Mouse (Mus musculus) gastrocnemius, postnatal 14 days (tissue): Measurements from ENCODE around the gene Sirt6. TPM values are rescaled to one million over a fixed set of nuclear protein-coding genes. Genes with fewer than 3 reads are reported as not detected.

ENCODE experiments used
- total RNA-seq, 2 experiments: library from RNA; stranded (reverse); gene quantifications; 2 replicates each; pipeline ENCODE4 v1.2.3; 2021

Sirt6 gene
- total RNA-seq, 2 experiments from 2014 or later, result 5.4 to 5.6 TPM

Other genes starting within 250 kb of the Sirt6 start
- 10 to 100 TPM; 11.9 to 15.4 TPM for gene Fzr1, start 249.3 kb downstream of the Sirt6 start, total RNA-seq
- gene Dohh, start 243.4 kb downstream of the Sirt6 start, total RNA-seq, result 10 to 100 TPM; 38.6 to 39.8 TPM
- gene Gm48551, start 243.3 kb downstream of the Sirt6 start, total RNA-seq, result under 1 TPM; 0.41 to 0.47 TPM
- under 1 TPM in 1 of 2 experiments, not detected in 1; 0.80 TPM for gene Gm48552, start 238.8 kb downstream of the Sirt6 start, total RNA-seq
- gene Smim24, start 234.7 kb downstream of the Sirt6 start, total RNA-seq, result under 1 TPM; 0.45 to 0.91 TPM
- 100 to 1,000 TPM; 262 to 320 TPM for gene Nfic, start 172.2 kb downstream of the Sirt6 start, total RNA-seq
- gene Celf5, start 145.1 kb downstream of the Sirt6 start, total RNA-seq, result under 1 TPM; 0.09 to 0.23 TPM
- 10 to 100 TPM; 39.1 to 47.3 TPM for gene Ncln, start 131.4 kb downstream of the Sirt6 start, total RNA-seq
- under 1 TPM; 0.64 to 0.86 TPM for gene S1pr4, start 127.7 kb downstream of the Sirt6 start, total RNA-seq
- 1 to 10 TPM in 1 of 2 experiments, under 1 TPM in 1; 0.60 to 1.2 TPM for gene Gna15, start 103.6 kb downstream of the Sirt6 start, total RNA-seq
- 10 to 100 TPM; 31.6 to 34.6 TPM for gene Gna11, start 82.6 kb downstream of the Sirt6 start, total RNA-seq
- gene Aes, start 68.3 kb downstream of the Sirt6 start, total RNA-seq, result 100 to 1,000 TPM; 660 to 698 TPM
- 1 to 10 TPM; 4.3 to 4.4 TPM for gene Tle2, start 53.2 kb downstream of the Sirt6 start, total RNA-seq
- gene Tle6, start 26.7 kb downstream of the Sirt6 start, total RNA-seq, result 1 to 10 TPM; 2.4 to 4.4 TPM
- gene BC025920, start 21.5 kb downstream of the Sirt6 start, total RNA-seq, result 1 to 10 TPM; 1.7 to 2.2 TPM
- gene Ankrd24, start 743 bp upstream of the Sirt6 start, total RNA-seq, result 10 to 100 TPM in 1 of 2 experiments, 1 to 10 TPM in 1; 6.8 to 10.9 TPM
- gene Gm10778, start 21.3 kb upstream of the Sirt6 start, total RNA-seq, result 1 to 10 TPM; 1.6 to 1.8 TPM
- 1 to 10 TPM; 3.3 to 6.1 TPM for gene Zfp433, start 77.0 kb upstream of the Sirt6 start, total RNA-seq
- 1 to 10 TPM in 1 of 2 experiments, under 1 TPM in 1; 0.55 to 2.3 TPM for gene Gm3055, start 143.4 kb upstream of the Sirt6 start, total RNA-seq
- gene Gm4767, start 184.4 kb upstream of the Sirt6 start, total RNA-seq, result under 1 TPM; 0.86 to 0.92 TPM
- gene Gm32687, start 236.1 kb upstream of the Sirt6 start, total RNA-seq, result 1 to 10 TPM; 1.1 to 2.7 TPM